Mouse (Mus musculus) CH12.LX (cell line): ENCODE results near the gene Ptger3.

Source experiments
- CTCF ChIP-seq, 2 experiments: IDR thresholded peaks in 1 of 2; conservative IDR thresholded peaks in 1 of 2; 2 replicates each; pipeline ENCODE4 v1.5.1; 2011 to 2012; ENCODE audit warnings: low read depth in 2 of 2, low read length in 2 of 2, improper control_type of control experiment in 1 of 2, inconsistent platforms in 1 of 2, mild to moderate bottlenecking in 1 of 2, moderate library complexity in 1 of 2
- ELF1 ChIP-seq: IDR thresholded peaks from 2 replicates; pipeline ENCODE4 v1.6.1; 2014; ENCODE audit warnings: low read depth, mild to moderate bottlenecking, inconsistent platforms, low read length, improper control_type of control experiment
- EP300 ChIP-seq: IDR thresholded peaks from 2 replicates; pipeline ENCODE4 v1.6.1; 2011; ENCODE audit warnings: low read length, improper control_type of control experiment
- GABPA ChIP-seq: IDR thresholded peaks from 2 replicates; pipeline ENCODE4 v1.6.1; 2012; ENCODE audit warnings: low read depth, low read length, improper control_type of control experiment, inconsistent platforms; ENCODE audit not compliant: insufficient replicate concordance
- JUND ChIP-seq: conservative IDR thresholded peaks from 2 replicates; pipeline ENCODE4 v1.6.1; 2011; ENCODE audit warnings: low read depth, low read length, improper control_type of control experiment
- KAT2A ChIP-seq: IDR thresholded peaks from 2 replicates; pipeline ENCODE4 v1.6.1; 2012; ENCODE audit warnings: low read length, improper control_type of control experiment, inconsistent platforms; ENCODE audit not compliant: insufficient replicate concordance
- POLR2A ChIP-seq: IDR thresholded peaks from 2 replicates; pipeline ENCODE4 v1.6.1; 2011; ENCODE audit warnings: low read depth, mild to moderate bottlenecking, improper control_type of control experiment, low read length
- POLR2AphosphoS2 ChIP-seq: IDR thresholded peaks from 2 replicates; pipeline ENCODE4 v1.6.1; 2011; ENCODE audit warnings: low read depth, low read length, improper control_type of control experiment
- SIN3A ChIP-seq: IDR thresholded peaks from 2 replicates; pipeline ENCODE4 v1.6.1; 2012; ENCODE audit warnings: low read length, improper control_type of control experiment, inconsistent platforms
- TBP ChIP-seq: conservative IDR thresholded peaks from 2 replicates; pipeline ENCODE4 v1.6.1; 2011; ENCODE audit warnings: low read depth, low read length, improper control_type of control experiment
- ZNF384 ChIP-seq: IDR thresholded peaks from 2 replicates; pipeline ENCODE4 v1.6.1; 2012; ENCODE audit warnings: low read depth, low read length, improper control_type of control experiment, inconsistent platforms

DNA sequence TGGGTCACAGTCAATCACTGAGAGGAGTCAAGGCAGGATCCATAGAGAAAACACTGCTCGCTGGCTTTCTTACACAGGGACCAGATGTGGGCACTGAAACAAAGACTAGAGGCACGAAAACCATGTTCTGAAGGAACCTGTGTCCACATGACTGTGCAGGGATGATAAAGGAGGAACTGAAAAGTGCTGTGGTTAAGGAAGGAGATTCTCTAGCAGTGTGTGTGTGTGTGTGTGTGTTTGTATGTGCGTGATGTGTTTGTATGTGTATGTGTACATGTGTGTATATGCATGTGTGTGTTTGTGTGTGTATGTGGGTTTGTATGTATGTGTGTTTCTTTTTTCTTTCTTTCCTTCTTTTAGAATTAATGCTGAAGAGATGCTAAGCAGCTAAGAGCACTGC is 67.7 kb downstream of the Ptger3 start:
- peak; percentile 93 for TF ChIP-seq JUND
- TF ChIP-seq CTCF (conservative IDR thresholded peaks at IDR 0.05 in 1 of 2, IDR thresholded peaks at IDR 0.05 in 1 of 2; ENCODE audit: low read depth in 2 of 2, low read length in 2 of 2) = no peak
- peak; percentile 59 for TF ChIP-seq ZNF384
- no peak for TF ChIP-seq POLR2A
- TF ChIP-seq ELF1 = no peak
- peak; percentile 100 for TF ChIP-seq EP300
- TF ChIP-seq POLR2AphosphoS2 = no peak
- TF ChIP-seq GABPA = no peak
- TF ChIP-seq SIN3A = no peak; the same call in none of the 2 replicates
- TF ChIP-seq KAT2A = no peak
- 0 out of 2 replicates have a peak, but pooled peaks have one; percentile 57 for TF ChIP-seq TBP
